9 mouse cellular contexts compared by ENCODE assay signal in the genomic region with DNA sequence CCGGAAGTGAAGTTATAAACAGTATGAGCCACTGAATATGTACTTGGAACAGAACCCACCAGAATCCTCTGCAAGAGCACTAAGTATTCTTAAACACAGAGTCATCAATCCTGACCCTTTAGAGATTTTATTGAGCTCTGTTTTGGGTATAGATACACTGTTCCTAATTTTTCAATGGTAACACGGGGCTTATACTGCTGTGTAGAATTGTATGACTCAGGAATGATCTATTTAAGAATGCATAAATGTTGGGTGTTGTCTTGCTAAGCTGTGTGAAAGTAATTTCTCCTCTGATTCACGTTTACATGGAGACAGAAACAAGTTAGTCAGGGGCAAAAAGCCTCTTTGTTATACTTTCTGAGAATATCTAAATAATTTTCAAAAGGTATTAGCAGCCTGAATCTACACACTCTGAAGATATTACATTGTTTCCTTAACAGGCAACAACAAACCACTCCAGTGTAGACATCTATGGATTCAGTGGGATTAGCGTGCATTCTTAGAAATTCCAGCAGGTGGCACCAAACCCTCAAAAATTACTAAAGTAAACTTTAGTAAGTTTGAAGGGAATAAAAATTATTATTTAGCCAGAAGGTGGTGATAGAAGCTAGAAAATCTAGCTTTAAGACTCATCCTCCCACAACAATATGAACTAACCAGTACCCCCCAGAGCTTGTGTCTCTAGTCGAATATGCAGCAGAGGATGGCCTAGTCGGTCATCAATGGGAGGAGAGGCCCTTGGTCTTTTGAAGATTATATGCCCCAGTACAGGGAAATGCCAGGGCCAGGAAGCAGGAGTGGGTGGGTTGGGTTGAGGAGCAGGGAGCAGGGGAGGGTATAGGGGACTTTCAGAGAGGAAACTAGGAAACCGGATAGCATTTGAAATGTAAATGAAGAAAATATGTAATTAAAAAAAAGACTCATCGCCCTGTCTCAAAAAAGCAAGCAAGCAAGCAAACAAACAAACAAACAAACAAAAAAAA. TPM values are rescaled to one million over a fixed set of nuclear protein-coding genes. Genes with fewer than 3 reads are reported as not detected.
DNase-seq lines count a peak whose midpoint lies in the region; ATAC-seq and TF ChIP-seq lines count a peak whose summit lies in the region.
"Had no signal": no experiment of that assay in that cellular context is flagged by ENCODE, and none has a peak within 500 bp of the region (broad histone marks: within the 10 kb centered on the region; RNA-seq: fewer than 3 reads in every experiment).

No protein-coding gene starts in this region.

- no peaks in the 10 kb centered on the region for H3K9me3 ChIP-seq in kidney, embryonic 16.5 days (ENCODE audit: low read length)
- H3K9me3 ChIP-seq in hindbrain, embryonic 11.5 days (ENCODE audit: control insufficient read depth, low read length): no peaks in the 10 kb centered on the region
- no peaks in the 10 kb centered on the region for H3K9me3 ChIP-seq in neural tube, embryonic 12.5 days
- H3K9me3 ChIP-seq: embryonic facial prominence, embryonic 12.5 days had no signal

- no peak for TF ChIP-seq CTCF in kidney, adult 2 months (conservative IDR thresholded peaks at IDR 0.05; ENCODE audit: insufficient read depth, insufficient read length, low read depth, low read length)

- peak; percentile 25 for DNase-seq in kidney, adult 2 months
- peak; percentile 6 for DNase-seq in MEL-GATA-1-ER (ENCODE audit: extremely low read depth, low read depth)
- peak; percentile 12 for DNase-seq in c-Kit-positive CD71-positive TER-119-positive erythroid progenitor cells, embryonic 14.5 days (ENCODE audit: low spot score)
- peak; percentile 72 for DNase-seq in hindbrain, embryonic 11.5 days (ENCODE audit: low spot score)
- DNase-seq in left cerebral cortex, postnatal 10 days (ENCODE audit: extremely low spot score in 1 of 2, low spot score in 2 of 2): peak; percentile 33 to 69
- no peak for DNase-seq in spleen, adult 18-20 months

- ATAC-seq in kidney, embryonic 16.5 days (ENCODE audit: low FRiP score, low TSS enrichment): no peak; the same call in 1 of the 2 replicates
- ATAC-seq in hindbrain, embryonic 11.5 days (ENCODE audit: low FRiP score): peak; percentile 65
- ATAC-seq in neural tube, embryonic 12.5 days (ENCODE audit: low FRiP score, low read depth): peak; percentile 33; the same call in 1 of the 2 replicates

- no peak overlapping the region for H3K9ac ChIP-seq in kidney, embryonic 16.5 days (replicated peaks; ENCODE audit: low read length)
- no peak overlapping the region for H3K9ac ChIP-seq in hindbrain, embryonic 11.5 days (ENCODE audit: low read depth, low read length)
- no peak overlapping the region for H3K9ac ChIP-seq in neural tube, embryonic 12.5 days
- H3K9ac ChIP-seq: embryonic facial prominence, embryonic 12.5 days had no signal

- no peak overlapping the region for H3K4me2 ChIP-seq in kidney, embryonic 16.5 days (replicated peaks; ENCODE audit: low read depth, low read length)
- H3K4me2 ChIP-seq in hindbrain, embryonic 11.5 days (replicated peaks; ENCODE audit: low read depth, low read length): no peak overlapping the region
- H3K4me2 ChIP-seq in neural tube, embryonic 12.5 days (replicated peaks): no peak overlapping the region
- H3K4me2 ChIP-seq: embryonic facial prominence, embryonic 12.5 days had no signal

- no peak for TF ChIP-seq POLR2A in kidney, adult 2 months (IDR thresholded peaks at IDR 0.05; ENCODE audit: low read depth, low read length)

- 38% methylated on average over 8 of the region's 8 CpGs for WGBS in kidney, adult 2 months
- 42% methylated on average over 8 of the region's 8 CpGs for WGBS in kidney, embryonic 16.5 days
- 49% methylated on average over 8 of the region's 8 CpGs for WGBS in hindbrain, embryonic 11.5 days
- WGBS in neural tube, embryonic 12.5 days: 51% methylated on average over 8 of the region's 8 CpGs

- no peaks in the 10 kb centered on the region for H3K36me3 ChIP-seq in kidney, adult 2 months (ENCODE audit: control insufficient read depth, insufficient read depth, low read length)
- H3K36me3 ChIP-seq in kidney, embryonic 16.5 days (ENCODE audit: insufficient read depth, low read length): no peaks in the 10 kb centered on the region
- H3K36me3 ChIP-seq in hindbrain, embryonic 11.5 days (ENCODE audit: control insufficient read depth, insufficient read depth, low read length): no peaks in the 10 kb centered on the region
- no peaks in the 10 kb centered on the region for H3K36me3 ChIP-seq in neural tube, embryonic 12.5 days
- H3K36me3 ChIP-seq: embryonic facial prominence, embryonic 12.5 days had no signal

- no peaks in the 10 kb centered on the region for H3K4me1 ChIP-seq in kidney, adult 2 months (ENCODE audit: control insufficient read depth, insufficient read depth, low read length)
- H3K4me1 ChIP-seq in kidney, embryonic 16.5 days (ENCODE audit: insufficient read depth, low read length): no peaks in the 10 kb centered on the region
- H3K4me1 ChIP-seq in hindbrain, embryonic 11.5 days (replicated peaks; ENCODE audit: control insufficient read depth, insufficient read depth, low read length): no peaks in the 10 kb centered on the region
- H3K4me1 ChIP-seq in neural tube, embryonic 12.5 days: no peaks in the 10 kb centered on the region
- H3K4me1 ChIP-seq: embryonic facial prominence, embryonic 12.5 days had no signal

- no peak overlapping the region for H3K4me3 ChIP-seq in kidney, adult 2 months (ENCODE audit: insufficient read depth, low read depth, low read length)
- H3K4me3 ChIP-seq in kidney, embryonic 16.5 days (ENCODE audit: low read length): no peak overlapping the region
- H3K4me3 ChIP-seq in hindbrain, embryonic 11.5 days (ENCODE audit: low read depth, low read length): no peak overlapping the region
- no peak overlapping the region for H3K4me3 ChIP-seq in neural tube, embryonic 12.5 days
- H3K4me3 ChIP-seq: embryonic facial prominence, embryonic 12.5 days had no signal

- H3K27ac ChIP-seq in kidney, adult 2 months (ENCODE audit: insufficient read depth, low read depth, low read length): no peak overlapping the region
- no peak overlapping the region for H3K27ac ChIP-seq in kidney, embryonic 16.5 days (ENCODE audit: low read length)
- H3K27ac ChIP-seq in hindbrain, embryonic 11.5 days (ENCODE audit: low read depth, low read length): no peak overlapping the region
- H3K27ac ChIP-seq in neural tube, embryonic 12.5 days: no peak overlapping the region
- H3K27ac ChIP-seq: embryonic facial prominence, embryonic 12.5 days had no signal

- H3K27me3 ChIP-seq in kidney, adult 2 months (replicated peaks; ENCODE audit: control insufficient read depth, insufficient read depth, low read length): no peaks in the 10 kb centered on the region
- H3K27me3 ChIP-seq in kidney, embryonic 16.5 days (ENCODE audit: insufficient read depth, low read length): no peaks in the 10 kb centered on the region
- no peaks in the 10 kb centered on the region for H3K27me3 ChIP-seq in hindbrain, embryonic 11.5 days (ENCODE audit: control insufficient read depth, insufficient read depth, low read length)
- H3K27me3 ChIP-seq in neural tube, embryonic 12.5 days (replicated peaks): no peaks in the 10 kb centered on the region
- H3K27me3 ChIP-seq: embryonic facial prominence, embryonic 12.5 days had no signal

- intact Hi-C loops in left cerebral cortex, postnatal 10 days (cut with DNase I): no loop called here

RNA-seq across cellular contexts. Expression of gene 1700015G11Rik, which starts 22.4 kb away (rescaled TPM):
- not detected in 2 replicates for polyA plus RNA-seq in kidney, adult 2 months (2012; rRNA removed)
- not detected in 2 replicates for polyA plus RNA-seq in kidney, embryonic 16.5 days (2015; fragmentation: Nextera tagmentation; extraction: Ambion mirVana)
- not detected in 2 replicates for polyA plus RNA-seq in hindbrain, embryonic 11.5 days (2014; fragmentation: Nextera tagmentation; extraction: Ambion mirVana)
- not detected for total RNA-seq in left cerebral cortex, postnatal 10 days (2021)
- polyA plus RNA-seq in neural tube, embryonic 12.5 days (2016; fragmentation: Nextera tagmentation; extraction: Ambion mirVana): not detected in 2 replicates
- polyA plus RNA-seq: embryonic facial prominence, embryonic 12.5 days had no signal

RNA-seq across cellular contexts. Expression of gene Svip, which starts 32.1 kb away (rescaled TPM):
- polyA plus RNA-seq in kidney, adult 2 months (2012; rRNA removed): 4.8 and 7.6 TPM in 2 replicates
- polyA plus RNA-seq in kidney, embryonic 16.5 days (2015; fragmentation: Nextera tagmentation; extraction: Ambion mirVana): 11.0 and 11.3 TPM in 2 replicates
- 18.1 and 20.0 TPM in 2 replicates for polyA plus RNA-seq in hindbrain, embryonic 11.5 days (2014; fragmentation: Nextera tagmentation; extraction: Ambion mirVana)
- 10 to 100 TPM; 24.5 to 24.9 TPM for total RNA-seq in left cerebral cortex, postnatal 10 days (2021)
- polyA plus RNA-seq in neural tube, embryonic 12.5 days (2016; fragmentation: Nextera tagmentation; extraction: Ambion mirVana): 23.5 and 24.3 TPM in 2 replicates

Comparison
In these comparisons a context has a peak if more than half of its experiments do, and no peak if none do; other contexts are left out.
1. DNase-seq: peak in kidney, adult 2 months (single experiment), MEL-GATA-1-ER (single experiment), c-Kit-positive CD71-positive TER-119-positive erythroid progenitor cells, embryonic 14.5 days (single experiment), hindbrain, embryonic 11.5 days (single experiment) and left cerebral cortex, postnatal 10 days (2 of 2); none in spleen, adult 18-20 months (0 of 2).